Mouse (Mus musculus) CH12.LX (cell line): ENCODE data around the gene Pcgf1. TPM values are rescaled to one million over a fixed set of nuclear protein-coding genes. Genes with fewer than 3 reads are reported as not detected.
A peak's percentile ranks its signal among the peaks of the same experiment; 100 is the strongest.

ENCODE experiments used
- DNase-seq: peaks from one replicate; pipeline ENCODE4 v3.0.0-alpha.2; 2013; ENCODE audit errors: extremely low read depth
- H3K27ac ChIP-seq: 2 replicates; pipeline ENCODE4 v1.5.1; 2012; ENCODE audit warnings: low read depth, mild to moderate bottlenecking, control low read depth, moderate library complexity; ENCODE audit not compliant: insufficient read depth
- H3K27me3 ChIP-seq: replicated peaks from 2 replicates; pipeline ENCODE3; 2012; ENCODE audit warnings: inconsistent platforms
- H3K36me3 ChIP-seq, 2 experiments: replicated peaks in 1 of 2; 2 replicates each; pipeline versions ENCODE3 to v1.6.1; 2012; ENCODE audit warnings: inconsistent platforms in 1 of 2, low read length in 1 of 2, mild to moderate bottlenecking in 1 of 2, mixed read lengths in 1 of 2, moderate library complexity in 1 of 2; ENCODE audit not compliant: control insufficient read depth in 1 of 2, insufficient read depth in 1 of 2
- H3K4me1 ChIP-seq, 2 experiments: 2 replicates each; pipeline ENCODE4 v1.6.1; 2012; ENCODE audit warnings: inconsistent platforms in 1 of 2, moderate library complexity in 1 of 2; ENCODE audit not compliant: insufficient read depth in 2 of 2, control insufficient read depth in 1 of 2
- H3K4me2 ChIP-seq: 2 replicates; pipeline ENCODE4 v1.6.1; 2012; ENCODE audit warnings: low read depth, mild to moderate bottlenecking, control low read depth; ENCODE audit not compliant: poor library complexity, insufficient read depth, severe bottlenecking
- H3K4me3 ChIP-seq, 3 experiments: fragments of 150-350 bp in 1 of 3; sonication (generic) in 1 of 3; replicated peaks in 1 of 3; 2 replicates each; pipeline versions ENCODE3 to v1.5.1; 2011 to 2012; ENCODE audit warnings: low read depth in 2 of 3, low read length in 2 of 3, mild to moderate bottlenecking in 2 of 3, moderate library complexity in 2 of 3, control low read depth in 1 of 3, improper control_type of control experiment in 1 of 3, inconsistent platforms in 1 of 3, mixed read lengths in 1 of 3; ENCODE audit not compliant: poor library complexity in 1 of 3
- H3K79me2 ChIP-seq: replicated peaks from 2 replicates; pipeline ENCODE4 v1.6.1; 2012; ENCODE audit warnings: mild to moderate bottlenecking, moderate library complexity; ENCODE audit not compliant: control insufficient read depth, poor library complexity, insufficient read depth, severe bottlenecking; ENCODE audit errors: extremely low read depth
- H3K9ac ChIP-seq: 2 replicates; pipeline ENCODE4 v1.6.1; 2012; ENCODE audit warnings: low read depth, mild to moderate bottlenecking, control low read depth, moderate library complexity; ENCODE audit not compliant: insufficient read depth
- H3K9me3 ChIP-seq: replicated peaks from 2 replicates; pipeline ENCODE3; 2012; ENCODE audit warnings: low read length, inconsistent platforms, mixed read lengths
- BHLHE40 ChIP-seq: IDR thresholded peaks from 2 replicates; pipeline ENCODE4 v1.6.1; 2011; ENCODE audit warnings: mild to moderate bottlenecking, low read depth, low read length, improper control_type of control experiment
- CHD1 ChIP-seq: IDR thresholded peaks from 2 replicates; pipeline ENCODE4 v1.6.1; 2012; ENCODE audit warnings: low read depth, low read length, improper control_type of control experiment, inconsistent platforms
- CHD2 ChIP-seq: IDR thresholded peaks from 2 replicates; pipeline ENCODE4 v1.6.1; 2011; ENCODE audit warnings: low read length, improper control_type of control experiment
- CTCF ChIP-seq, 2 experiments: IDR thresholded peaks in 1 of 2; conservative IDR thresholded peaks in 1 of 2; 2 replicates each; pipeline ENCODE4 v1.5.1; 2011 to 2012; ENCODE audit warnings: low read depth in 2 of 2, low read length in 2 of 2, improper control_type of control experiment in 1 of 2, inconsistent platforms in 1 of 2, mild to moderate bottlenecking in 1 of 2, moderate library complexity in 1 of 2
- ELF1 ChIP-seq: IDR thresholded peaks from 2 replicates; pipeline ENCODE4 v1.6.1; 2014; ENCODE audit warnings: low read depth, mild to moderate bottlenecking, inconsistent platforms, low read length, improper control_type of control experiment
- EP300 ChIP-seq: IDR thresholded peaks from 2 replicates; pipeline ENCODE4 v1.6.1; 2011; ENCODE audit warnings: low read length, improper control_type of control experiment
- ETS1 ChIP-seq: conservative IDR thresholded peaks from 2 replicates; pipeline ENCODE4 v1.6.1; 2012; ENCODE audit warnings: low read depth, mild to moderate bottlenecking, inconsistent platforms, low read length, improper control_type of control experiment, moderate library complexity
- HCFC1 ChIP-seq: IDR thresholded peaks from 2 replicates; pipeline ENCODE4 v1.6.1; 2012; ENCODE audit warnings: low read depth, mild to moderate bottlenecking, inconsistent platforms, low read length, improper control_type of control experiment
- IRF4 ChIP-seq: IDR thresholded peaks from 2 replicates; pipeline ENCODE4 v1.6.1; 2014; ENCODE audit warnings: low read depth, mild to moderate bottlenecking, inconsistent platforms, low read length, improper control_type of control experiment
- KAT2A ChIP-seq: IDR thresholded peaks from 2 replicates; pipeline ENCODE4 v1.6.1; 2012; ENCODE audit warnings: low read length, improper control_type of control experiment, inconsistent platforms; ENCODE audit not compliant: insufficient replicate concordance
- MAFK ChIP-seq: IDR thresholded peaks from 2 replicates; pipeline ENCODE4 v1.6.1; 2011; ENCODE audit warnings: low read length, improper control_type of control experiment; ENCODE audit not compliant: insufficient replicate concordance
- MAX ChIP-seq: IDR thresholded peaks from 2 replicates; pipeline ENCODE4 v1.6.1; 2011; ENCODE audit warnings: low read length, improper control_type of control experiment
- MAZ ChIP-seq: IDR thresholded peaks from 2 replicates; pipeline ENCODE4 v1.6.1; 2012; ENCODE audit warnings: low read depth, mild to moderate bottlenecking, inconsistent platforms, low read length, improper control_type of control experiment, moderate library complexity
- MEF2A ChIP-seq: IDR thresholded peaks from 2 replicates; pipeline ENCODE4 v1.6.1; 2014; ENCODE audit warnings: low read depth, mild to moderate bottlenecking, inconsistent platforms, low read length, improper control_type of control experiment, borderline replicate concordance
- MXI1 ChIP-seq: IDR thresholded peaks from 2 replicates; pipeline ENCODE4 v1.6.1; 2011; ENCODE audit warnings: mild to moderate bottlenecking, low read depth, low read length, improper control_type of control experiment
- MYC ChIP-seq: IDR thresholded peaks from 2 replicates; pipeline ENCODE4 v1.6.1; 2011; ENCODE audit warnings: low read depth, mild to moderate bottlenecking, improper control_type of control experiment, low read length
- NELFE ChIP-seq: IDR thresholded peaks from 2 replicates; pipeline ENCODE4 v1.6.1; 2011; ENCODE audit warnings: low read depth, low read length, improper control_type of control experiment
- NRF1 ChIP-seq: IDR thresholded peaks from 2 replicates; pipeline ENCODE4 v1.6.1; 2014; ENCODE audit warnings: low read depth, mild to moderate bottlenecking, inconsistent platforms, low read length, improper control_type of control experiment, moderate library complexity
- POLR2A ChIP-seq: IDR thresholded peaks from 2 replicates; pipeline ENCODE4 v1.6.1; 2011; ENCODE audit warnings: low read depth, mild to moderate bottlenecking, improper control_type of control experiment, low read length
- POLR2AphosphoS2 ChIP-seq: IDR thresholded peaks from 2 replicates; pipeline ENCODE4 v1.6.1; 2011; ENCODE audit warnings: low read depth, low read length, improper control_type of control experiment
- RAD21 ChIP-seq: IDR thresholded peaks from 2 replicates; pipeline ENCODE4 v1.6.1; 2011; ENCODE audit warnings: low read depth, mild to moderate bottlenecking, low read length, improper control_type of control experiment, moderate library complexity
- RCOR1 ChIP-seq: conservative IDR thresholded peaks from 2 replicates; pipeline ENCODE4 v1.6.1; 2012; ENCODE audit warnings: low read depth, mild to moderate bottlenecking, inconsistent platforms, low read length, improper control_type of control experiment
- SIN3A ChIP-seq: IDR thresholded peaks from 2 replicates; pipeline ENCODE4 v1.6.1; 2012; ENCODE audit warnings: low read length, improper control_type of control experiment, inconsistent platforms
- SMC3 ChIP-seq: IDR thresholded peaks from 2 replicates; pipeline ENCODE4 v1.6.1; 2011; ENCODE audit warnings: low read depth, low read length, improper control_type of control experiment
- TBP ChIP-seq: conservative IDR thresholded peaks from 2 replicates; pipeline ENCODE4 v1.6.1; 2011; ENCODE audit warnings: low read depth, low read length, improper control_type of control experiment
- TCF12 ChIP-seq: IDR thresholded peaks from 2 replicates; pipeline ENCODE4 v1.6.1; 2014; ENCODE audit warnings: low read depth, mild to moderate bottlenecking, inconsistent platforms, low read length, improper control_type of control experiment
- UBTF ChIP-seq: IDR thresholded peaks from 2 replicates; pipeline ENCODE4 v1.6.1; 2012; ENCODE audit warnings: low read depth, mild to moderate bottlenecking, inconsistent platforms, low read length, improper control_type of control experiment, moderate library complexity
- ZKSCAN1 ChIP-seq: IDR thresholded peaks from 2 replicates; pipeline ENCODE4 v1.6.1; 2012; ENCODE audit warnings: low read depth, inconsistent platforms, low read length, improper control_type of control experiment, borderline replicate concordance
- ZMIZ1 ChIP-seq: IDR thresholded peaks from 2 replicates; pipeline ENCODE4 v1.6.1; 2012; ENCODE audit warnings: low read depth, mild to moderate bottlenecking, inconsistent platforms, low read length, improper control_type of control experiment
- dilution Hi-C: fragments of 300-500 bp; cut with MboI; formaldehyde crosslinking; loops from 2 replicates; pipeline ENCODE4 v1.14.3; 2020; ENCODE audit warnings: low sequenced_read_pairs; ENCODE audit not compliant: extremely low pct_unique_long_range_greater_than_20kb, extremely low pct_ligation_motif_present
- in situ Hi-C: fragments of 300-500 bp; cut with MboI; formaldehyde crosslinking; loops from 3 replicates; pipeline ENCODE4 v1.14.3; 2019; ENCODE audit warnings: low sequenced_read_pairs, low pct_ligation_motif_present, low pct_unique_long_range_greater_than_20kb, mixed read lengths
- polyA plus RNA-seq: library from polyadenylated mRNA; unstranded; fragments of >175 nt; gene quantifications from 2 replicates; pipeline ENCODE4 v1.2.1, GENCODE M21; 2012; ENCODE audit warnings: low read depth; ENCODE audit not compliant: insufficient read length
- total RNA-seq, 2 experiments: library from RNA; depleted of rRNA; stranded (reverse); fragments of 300-350 nt in 1 of 2; fragments of >200 nt in 1 of 2; gene quantifications; 2 replicates each; pipeline ENCODE4 v1.2.3; 2012 to 2014

The Pcgf1 gene
- total and polyA plus RNA-seq, 3 experiments: 12.4 to 16.6 (median 12.5) TPM

- TF ChIP-seq RAD21 (peak; percentile 73), UBTF (no peak), MYC (no peak), BHLHE40 (no peak), CTCF (conservative IDR thresholded peaks at IDR 0.05 in 1 of 2, IDR thresholded peaks at IDR 0.05 in 1 of 2; ENCODE audit: low read depth in 2 of 2, low read length in 2 of 2) (peak; percentile 72 to 88), MAZ (no peak), EP300 (no peak)
Observed at GRCm38 (mm10) chr6:83107566-83108400, 30.1 kb downstream of the Pcgf1 start (continued).

- no peaks in the 10 kb centered on the region for H3K9me3 ChIP-seq
- peak within 1 kb of the TSS; percentile 83 for H3K27ac ChIP-seq
- peak within 1 kb of the TSS; percentile 77 for H3K9ac ChIP-seq
- dilution Hi-C loops: no loop called here
- TF ChIP-seq IRF4: peak; percentile 45
- TF ChIP-seq CHD1: no peak
- peak; percentile 73 for TF ChIP-seq SIN3A
- peak; percentile 94; the same call in 1 of the 2 replicates for TF ChIP-seq KAT2A
- TF ChIP-seq CHD2: peak; percentile 93
- TF ChIP-seq MXI1: peak; percentile 74; the same call in 1 of the 2 replicates
- TF ChIP-seq RCOR1: no peak
- no peak for TF ChIP-seq ETS1
- no peak for TF ChIP-seq RAD21
- peak; percentile 82 for TF ChIP-seq TCF12
- peak; percentile 70; the same call in 1 of the 2 replicates for TF ChIP-seq ZMIZ1
- no peak for TF ChIP-seq MAFK
- peak; percentile 80 for TF ChIP-seq ELF1
- peak; percentile 87 for TF ChIP-seq POLR2A
- peak; percentile 95 for TF ChIP-seq HCFC1
- TF ChIP-seq MAX: 0 out of 2 replicates have a peak, but pooled peaks have one; percentile 14
- no peak for TF ChIP-seq MAZ
- TF ChIP-seq ZKSCAN1: no peak
- TF ChIP-seq TBP: peak; percentile 82
- TF ChIP-seq UBTF: 0 out of 2 replicates have a peak, but pooled peaks have one; percentile 63
- TF ChIP-seq POLR2AphosphoS2: peak; percentile 78; the same call in 1 of the 2 replicates
- TF ChIP-seq SMC3: no peak
- TF ChIP-seq MEF2A: peak; percentile 45; the same call in 1 of the 2 replicates
- TF ChIP-seq NELFE: peak; percentile 91
- TF ChIP-seq NRF1: peak; percentile 51; the same call in 1 of the 2 replicates
- TF ChIP-seq, all 38 proteins: peak for 17
- peak; percentile 63 for DNase-seq
- in situ Hi-C loops: no loop called here
- peak within 1 kb of the TSS; percentile 70 to 100 (median 99) for H3K4me3 ChIP-seq
- H3K36me3 ChIP-seq: peaks cover 9 to 52% of the 10 kb centered on the region in 2 experiments
- no peaks in the 10 kb centered on the region for H3K27me3 ChIP-seq
- H3K4me2 ChIP-seq: peak within 1 kb of the TSS; percentile 80
- peaks cover 8 to 40% of the 10 kb centered on the region in 2 experiments for H3K4me1 ChIP-seq
- peaks cover 15% of the 10 kb centered on the region for H3K79me2 ChIP-seq
Observed at GRCm38 (mm10) chr6:83108762-83109668, 31.3 kb downstream of the Pcgf1 start, which contains the start of gene Mrpl53. TSS of gene Mrpl53 (plus strand) at chr6:83109040.
